Mouse (Mus musculus): ENCODE measurements around the gene Pigc. TPM values are rescaled to one million over a fixed set of nuclear protein-coding genes. Genes with fewer than 3 reads are reported as not detected.
A peak's percentile ranks its signal among the peaks of the same experiment; 100 is the strongest.

Gene Pigc
- polyA plus RNA-seq, 1 experiment from 2014 or later, result 42.2 TPM

- Histone ChIP-seq H3K4me3 (ENCODE audit: low read depth, low read length) (no peak overlapping the region), H3K9me3 (ENCODE audit: control insufficient read depth, low read depth, low read length) (no peaks in the 10 kb centered on the region), H3K36me3 (ENCODE audit: control insufficient read depth, insufficient read depth, low read length) (peaks cover 3% of the 10 kb centered on the region), H3K27me3 (ENCODE audit: control insufficient read depth, insufficient read depth, low read length) (no peaks in the 10 kb centered on the region), H3K9ac (replicated peaks; ENCODE audit: low read depth, low read length) (no peak overlapping the region), H3K4me2 (replicated peaks; ENCODE audit: low read depth, low read length) (no peak overlapping the region), H3K4me1 (ENCODE audit: control insufficient read depth, insufficient read depth, low read length) (0 out of 2 replicates have a peak, but pooled peaks cover 7% of the 10 kb centered on the region), H3K27ac (ENCODE audit: low read length) (no peak overlapping the region)
- 61% methylated on average over 2 of the region's 2 CpGs for WGBS
- ATAC-seq (ENCODE audit: insufficient number of reproducible peaks, insufficient read depth, low FRiP score, low read depth), result no peak
These were observed 1.1 kb upstream of the Pigc start for GRCm38 (mm10) chr1:161967936-161968335.

GRCm38 (mm10) chr1:161970874-161971273 lies 1.9 kb downstream of the Pigc start:
- WGBS, result 95% methylated on average over 9 of the region's 9 CpGs
- no peak overlapping the region for H3K27ac ChIP-seq (ENCODE audit: low read length)
- ATAC-seq (ENCODE audit: insufficient number of reproducible peaks, insufficient read depth, low FRiP score, low read depth), result no peak
- no peaks in the 10 kb centered on the region for H3K27me3 ChIP-seq (ENCODE audit: control insufficient read depth, insufficient read depth, low read length)
- no peak overlapping the region for H3K4me2 ChIP-seq (replicated peaks; ENCODE audit: low read depth, low read length)
- no peak overlapping the region for H3K9ac ChIP-seq (replicated peaks; ENCODE audit: low read depth, low read length)
- H3K36me3 ChIP-seq (ENCODE audit: control insufficient read depth, insufficient read depth, low read length), result peaks cover 3% of the 10 kb centered on the region
- H3K4me3 ChIP-seq (ENCODE audit: low read depth, low read length), result no peak overlapping the region
- H3K4me1 ChIP-seq (ENCODE audit: control insufficient read depth, insufficient read depth, low read length), result peaks cover 17% of the 10 kb centered on the region; the same call in 1 of the 2 replicates
- H3K9me3 ChIP-seq (ENCODE audit: control insufficient read depth, low read depth, low read length), result no peaks in the 10 kb centered on the region

DNA sequence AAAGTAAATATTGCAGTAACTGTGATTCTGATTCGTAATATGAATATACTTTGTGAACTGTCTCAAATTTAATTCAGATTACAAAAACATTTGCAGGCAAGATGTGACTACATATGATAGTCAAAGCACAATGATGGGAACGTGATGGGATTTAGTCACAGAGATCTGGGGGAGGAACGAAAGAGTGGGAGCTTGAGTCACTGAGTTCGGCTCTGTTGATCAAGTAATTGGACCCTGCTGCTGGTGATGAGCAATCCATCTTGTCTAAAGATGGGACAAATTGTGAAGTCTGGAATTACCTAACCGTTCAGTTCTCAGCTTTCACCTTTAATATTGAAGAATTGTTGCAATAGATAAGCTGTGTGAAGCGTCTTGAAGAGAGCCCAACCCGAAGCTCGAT lies 3.2 kb downstream of the Pigc start:
- ATAC-seq (ENCODE audit: insufficient number of reproducible peaks, insufficient read depth, low FRiP score, low read depth), result no peak
- Histone ChIP-seq H3K36me3 (ENCODE audit: control insufficient read depth, insufficient read depth, low read length) (peaks cover 3% of the 10 kb centered on the region), H3K9ac (replicated peaks; ENCODE audit: low read depth, low read length) (no peak overlapping the region), H3K9me3 (ENCODE audit: control insufficient read depth, low read depth, low read length) (no peaks in the 10 kb centered on the region), H3K4me3 (ENCODE audit: low read depth, low read length) (no peak overlapping the region), H3K27me3 (ENCODE audit: control insufficient read depth, insufficient read depth, low read length) (no peaks in the 10 kb centered on the region), H3K4me2 (replicated peaks; ENCODE audit: low read depth, low read length) (no peak overlapping the region), H3K27ac (ENCODE audit: low read length) (no peak overlapping the region), H3K4me1 (ENCODE audit: control insufficient read depth, insufficient read depth, low read length) (peaks cover 22% of the 10 kb centered on the region; the same call in 1 of the 2 replicates)
- WGBS, result 82% methylated on average over 8 of the region's 8 CpGs

GRCm38 (mm10) chr1:161976255-161977182 lies 7.5 kb downstream of the Pigc start:
- Histone ChIP-seq H3K9me3 (ENCODE audit: control insufficient read depth, low read depth, low read length) (no peaks in the 10 kb centered on the region), H3K27ac (ENCODE audit: low read length) (no peak overlapping the region), H3K9ac (replicated peaks; ENCODE audit: low read depth, low read length) (no peak overlapping the region), H3K4me3 (ENCODE audit: low read depth, low read length) (no peak overlapping the region), H3K4me1 (ENCODE audit: control insufficient read depth, insufficient read depth, low read length) (peaks cover 18% of the 10 kb centered on the region; the same call in 1 of the 2 replicates), H3K4me2 (replicated peaks; ENCODE audit: low read depth, low read length) (no peak overlapping the region), H3K27me3 (ENCODE audit: control insufficient read depth, insufficient read depth, low read length) (no peaks in the 10 kb centered on the region), H3K36me3 (ENCODE audit: control insufficient read depth, insufficient read depth, low read length) (no peaks in the 10 kb centered on the region)
- ATAC-seq (ENCODE audit: insufficient number of reproducible peaks, insufficient read depth, low FRiP score, low read depth), result 0 out of 2 replicates have a peak, but pooled peaks have one; percentile 20
- WGBS, result 38% methylated on average over 16 of the region's 16 CpGs

DNA sequence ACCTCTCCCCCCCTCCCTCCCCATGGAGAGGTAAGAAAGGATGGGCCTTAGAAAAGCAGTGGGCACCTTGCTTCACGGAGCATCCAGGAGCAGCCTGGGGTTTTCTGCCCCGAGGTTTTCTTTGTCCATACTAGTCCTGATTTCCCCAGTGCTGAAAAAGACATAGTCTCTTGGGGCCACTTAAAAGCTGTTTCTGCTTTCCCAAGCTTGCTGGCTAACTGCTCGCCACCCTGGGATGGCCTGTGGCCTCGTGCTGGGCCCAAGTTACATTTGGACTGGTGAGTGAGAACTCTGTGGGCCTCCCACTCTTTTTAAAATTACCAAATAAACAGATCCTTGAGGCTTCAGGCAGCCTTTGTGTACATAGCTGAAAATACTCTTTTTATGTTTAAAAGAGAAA lies 8.3 kb downstream of the Pigc start:
- H3K27ac ChIP-seq (ENCODE audit: low read length), result no peak overlapping the region
- no peak overlapping the region for H3K4me2 ChIP-seq (replicated peaks; ENCODE audit: low read depth, low read length)
- no peak overlapping the region for H3K4me3 ChIP-seq (ENCODE audit: low read depth, low read length)
- no peaks in the 10 kb centered on the region for H3K9me3 ChIP-seq (ENCODE audit: control insufficient read depth, low read depth, low read length)
- WGBS, result 65% methylated on average over 4 of the region's 4 CpGs
- ATAC-seq (ENCODE audit: insufficient number of reproducible peaks, insufficient read depth, low FRiP score, low read depth), result no peak
- no peaks in the 10 kb centered on the region for H3K27me3 ChIP-seq (ENCODE audit: control insufficient read depth, insufficient read depth, low read length)
- peaks cover 18% of the 10 kb centered on the region; the same call in 1 of the 2 replicates for H3K4me1 ChIP-seq (ENCODE audit: control insufficient read depth, insufficient read depth, low read length)
- H3K36me3 ChIP-seq (ENCODE audit: control insufficient read depth, insufficient read depth, low read length), result no peaks in the 10 kb centered on the region
- H3K9ac ChIP-seq (replicated peaks; ENCODE audit: low read depth, low read length), result no peak overlapping the region

- no peak for ATAC-seq (ENCODE audit: insufficient number of reproducible peaks, insufficient read depth, low FRiP score, low read depth)
- no peaks in the 10 kb centered on the region for H3K27me3 ChIP-seq (ENCODE audit: control insufficient read depth, insufficient read depth, low read length)
- H3K9me3 ChIP-seq (ENCODE audit: control insufficient read depth, low read depth, low read length), result no peaks in the 10 kb centered on the region
- H3K27ac ChIP-seq (ENCODE audit: low read length), result no peak overlapping the region
- 83% methylated on average over 5 of the region's 5 CpGs for WGBS
- H3K9ac ChIP-seq (replicated peaks; ENCODE audit: low read depth, low read length), result no peak overlapping the region
- peaks cover 18% of the 10 kb centered on the region; the same call in 1 of the 2 replicates for H3K4me1 ChIP-seq (ENCODE audit: control insufficient read depth, insufficient read depth, low read length)
- H3K4me3 ChIP-seq (ENCODE audit: low read depth, low read length), result no peak overlapping the region
- no peak overlapping the region for H3K4me2 ChIP-seq (replicated peaks; ENCODE audit: low read depth, low read length)
- H3K36me3 ChIP-seq (ENCODE audit: control insufficient read depth, insufficient read depth, low read length), result no peaks in the 10 kb centered on the region
These were observed 9.3 kb downstream of the Pigc start for GRCm38 (mm10) chr1:161978173-161978700.

GRCm38 (mm10) chr1:161979536-161979935 lies 10.6 kb downstream of the Pigc start, which contains the start of gene 4930558K02Rik:
Gene 4930558K02Rik, minus strand, starts transcription at chr1:161979636.
- Histone ChIP-seq H3K27me3 (ENCODE audit: control insufficient read depth, insufficient read depth, low read length) (no peaks in the 10 kb centered on the region), H3K4me1 (ENCODE audit: control insufficient read depth, insufficient read depth, low read length) (peaks cover 10% of the 10 kb centered on the region; the same call in 1 of the 2 replicates), H3K4me2 (replicated peaks; ENCODE audit: low read depth, low read length) (no peak within 1 kb of the TSS), H3K4me3 (ENCODE audit: low read depth, low read length) (no peak within 1 kb of the TSS), H3K36me3 (ENCODE audit: control insufficient read depth, insufficient read depth, low read length) (no peaks in the 10 kb centered on the region), H3K27ac (ENCODE audit: low read length) (no peak within 1 kb of the TSS), H3K9me3 (ENCODE audit: control insufficient read depth, low read depth, low read length) (no peaks in the 10 kb centered on the region), H3K9ac (replicated peaks; ENCODE audit: low read depth, low read length) (no peak within 1 kb of the TSS)
- 79% methylated on average over 1 of the region's 1 CpGs for WGBS
- no peak for ATAC-seq (ENCODE audit: insufficient number of reproducible peaks, insufficient read depth, low FRiP score, low read depth)

- no peak overlapping the region for H3K9ac ChIP-seq (replicated peaks; ENCODE audit: low read depth, low read length)
These were observed 11.1 kb downstream of the Pigc start for GRCm38 (mm10) chr1:161980046-161980445.

More at GRCm38 (mm10) chr1:161980046-161980445, 11.1 kb downstream of the Pigc start:
- H3K36me3 ChIP-seq (ENCODE audit: control insufficient read depth, insufficient read depth, low read length), result no peaks in the 10 kb centered on the region
- no peak overlapping the region for H3K4me3 ChIP-seq (ENCODE audit: low read depth, low read length)
- no peak for ATAC-seq (ENCODE audit: insufficient number of reproducible peaks, insufficient read depth, low FRiP score, low read depth)
- H3K4me1 ChIP-seq (ENCODE audit: control insufficient read depth, insufficient read depth, low read length), result peaks cover 8% of the 10 kb centered on the region; the same call in 1 of the 2 replicates
- no peak overlapping the region for H3K4me2 ChIP-seq (replicated peaks; ENCODE audit: low read depth, low read length)
- 86% methylated on average over 2 of the region's 2 CpGs for WGBS
- no peaks in the 10 kb centered on the region for H3K27me3 ChIP-seq (ENCODE audit: control insufficient read depth, insufficient read depth, low read length)
- no peaks in the 10 kb centered on the region for H3K9me3 ChIP-seq (ENCODE audit: control insufficient read depth, low read depth, low read length)
- H3K27ac ChIP-seq (ENCODE audit: low read length), result no peak overlapping the region
